Mouse (Mus musculus) C2C12 (cell line): ENCODE data around the gene 4933407L21Rik. TPM values are rescaled to one million over a fixed set of nuclear protein-coding genes. Genes with fewer than 3 reads are reported as not detected.

Source experiments
- H3K27me3 ChIP-seq: one replicate; pipeline ENCODE4 v1.6.1; 2011; ENCODE audit not compliant: control insufficient read depth, insufficient read depth, insufficient read length
- H3K36me3 ChIP-seq: one replicate; pipeline ENCODE4 v1.6.1; 2011; ENCODE audit not compliant: control insufficient read depth, insufficient read depth
- H3K4me3 ChIP-seq: one replicate; pipeline ENCODE4 v1.5.1; 2011; ENCODE audit warnings: mild to moderate bottlenecking, control low read depth; ENCODE audit not compliant: poor library complexity, insufficient read depth, severe bottlenecking
- H3K79me2 ChIP-seq: one replicate; pipeline ENCODE4 v1.6.1; 2011; ENCODE audit not compliant: control insufficient read depth, insufficient read depth
- H3K79me3 ChIP-seq: one replicate; pipeline ENCODE4 v1.6.1; 2011; ENCODE audit warnings: low read depth, control low read depth
- H3ac ChIP-seq: one replicate; pipeline ENCODE3; 2011; ENCODE audit warnings: low read depth; ENCODE audit not compliant: control insufficient read depth, insufficient read length
- CEBPB ChIP-seq: IDR thresholded peaks from one replicate; pipeline ENCODE4 v1.6.1; 2011; ENCODE audit warnings: low read depth, mild to moderate bottlenecking, control low read depth, moderate library complexity
- CTCF ChIP-seq: IDR thresholded peaks from one replicate; pipeline ENCODE4 v1.5.1; 2011; ENCODE audit not compliant: control insufficient read depth, insufficient read depth, insufficient read length
- FOSL1 ChIP-seq: IDR thresholded peaks from one replicate; pipeline ENCODE4 v1.8.0; 2011; ENCODE audit warnings: mild to moderate bottlenecking, low read length; ENCODE audit not compliant: poor library complexity, insufficient read depth, severe bottlenecking
- MAX ChIP-seq: IDR thresholded peaks from one replicate; pipeline ENCODE4 v1.6.1; 2011; ENCODE audit warnings: mild to moderate bottlenecking, control low read depth
- MYOD1 ChIP-seq: IDR thresholded peaks from one replicate; pipeline ENCODE4 v1.6.1; 2011; ENCODE audit warnings: low read depth; ENCODE audit not compliant: control insufficient read depth, insufficient read length
- MYOG ChIP-seq: IDR thresholded peaks from one replicate; pipeline ENCODE4 v1.6.1; 2011; ENCODE audit not compliant: control insufficient read depth, insufficient read length; ENCODE audit errors: extremely low read depth
- USF1 ChIP-seq: IDR thresholded peaks from one replicate; pipeline ENCODE4 v1.6.1; 2011; ENCODE audit warnings: low read depth, mild to moderate bottlenecking, control low read depth, moderate library complexity
- polyA plus RNA-seq: library from polyadenylated mRNA; unstranded; fragments of >200 nt; fragmentation: generic; extraction: Trizol; gene quantifications from one replicate; pipeline ENCODE4 v1.2.1, GENCODE M21; 2012; ENCODE audit warnings: missing spikeins

The 4933407L21Rik gene
- polyA plus RNA-seq, 1 experiment, result not detected

- H3K79me3 ChIP-seq, result no peaks in the 10 kb centered on the region
- H3K4me3 ChIP-seq, result no peak overlapping the region
- no peaks in the 10 kb centered on the region for H3K36me3 ChIP-seq
- no peaks in the 10 kb centered on the region for H3K79me2 ChIP-seq
- no peak for TF ChIP-seq CEBPB
- no peak for TF ChIP-seq CTCF
- no peak for TF ChIP-seq MYOD1
- no peak for TF ChIP-seq FOSL1
- no peak for TF ChIP-seq MYOG
- no peak for TF ChIP-seq MAX
- TF ChIP-seq USF1, result no peak
- H3K27me3 ChIP-seq, result no peaks in the 10 kb centered on the region
- no peak overlapping the region for H3ac ChIP-seq
Measured at GRCm38 (mm10) chr1:85913078-85913755, 15.1 kb upstream of the 4933407L21Rik start.

GRCm38 (mm10) chr1:85915890-85916289, 12.4 kb upstream of the 4933407L21Rik start:
- Histone ChIP-seq H3K79me3 (no peaks in the 10 kb centered on the region), H3K79me2 (no peaks in the 10 kb centered on the region), H3K36me3 (no peaks in the 10 kb centered on the region), H3ac (no peak overlapping the region), H3K27me3 (no peaks in the 10 kb centered on the region), H3K4me3 (no peak overlapping the region)
- TF ChIP-seq CTCF (no peak), MYOD1 (no peak), USF1 (no peak), MAX (no peak), FOSL1 (no peak), CEBPB (no peak), MYOG (no peak)

- no peaks in the 10 kb centered on the region for H3K36me3 ChIP-seq
- no peaks in the 10 kb centered on the region for H3K27me3 ChIP-seq
- no peak for TF ChIP-seq MYOG
Measured at GRCm38 (mm10) chr1:85916830-85917450, 11.3 kb upstream of the 4933407L21Rik start.

GRCm38 (mm10) chr1:85919621-85920020, 8.7 kb upstream of the 4933407L21Rik start:
- Histone ChIP-seq H3K4me3 (no peak overlapping the region), H3K27me3 (peaks cover 3% of the 10 kb centered on the region), H3K79me2 (no peaks in the 10 kb centered on the region), H3K79me3 (no peaks in the 10 kb centered on the region), H3ac (no peak overlapping the region), H3K36me3 (no peaks in the 10 kb centered on the region)
- no peak for TF ChIP-seq MYOD1
- TF ChIP-seq USF1, result no peak
- no peak for TF ChIP-seq CTCF
- TF ChIP-seq CEBPB, result no peak
- TF ChIP-seq MAX, result no peak
- no peak for TF ChIP-seq FOSL1
- no peak for TF ChIP-seq MYOG

More at GRCm38 (mm10) chr1:85916830-85917450, 11.3 kb upstream of the 4933407L21Rik start:
- no peaks in the 10 kb centered on the region for H3K79me2 ChIP-seq
- no peak overlapping the region for H3ac ChIP-seq
- H3K79me3 ChIP-seq, result no peaks in the 10 kb centered on the region
- H3K4me3 ChIP-seq, result no peak overlapping the region

DNA sequence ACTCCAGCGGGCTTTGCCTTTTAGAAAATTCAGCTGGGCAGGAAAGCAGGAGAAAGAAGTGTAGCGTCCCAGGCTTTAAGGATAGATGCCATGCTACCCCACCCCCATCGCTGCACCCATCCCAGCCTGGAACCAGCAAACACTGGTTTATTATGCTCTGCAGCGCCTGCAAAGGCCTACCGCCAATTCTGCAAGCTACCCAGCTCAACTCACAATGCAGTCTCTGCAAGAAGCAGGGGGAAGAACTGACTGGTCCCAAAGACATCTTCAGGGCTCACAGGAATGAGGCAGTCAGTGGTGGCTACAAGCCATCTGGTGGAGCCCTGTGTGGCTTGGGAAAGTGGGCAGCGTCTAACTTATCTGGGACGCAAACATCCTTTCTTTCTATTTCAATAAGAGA, 6.6 kb upstream of the 4933407L21Rik start:
- Histone ChIP-seq H3ac (no peak overlapping the region), H3K79me2 (no peaks in the 10 kb centered on the region), H3K4me3 (no peak overlapping the region), H3K27me3 (peaks cover 3% of the 10 kb centered on the region), H3K36me3 (no peaks in the 10 kb centered on the region), H3K79me3 (no peaks in the 10 kb centered on the region)
- TF ChIP-seq USF1, result no peak
- no peak for TF ChIP-seq CEBPB
- TF ChIP-seq FOSL1, result no peak
- TF ChIP-seq MYOG, result no peak
- no peak for TF ChIP-seq MAX
- TF ChIP-seq CTCF, result no peak
- TF ChIP-seq MYOD1, result no peak
